Mouse (Mus musculus): Measurements from ENCODE around the gene Tmcc3. TPM values are rescaled to one million over a fixed set of nuclear protein-coding genes. Genes with fewer than 3 reads are reported as not detected.

Gene Tmcc3
- total RNA-seq, 2 experiments from 2014 or later, result 42.6 to 46.9 TPM

DNA sequence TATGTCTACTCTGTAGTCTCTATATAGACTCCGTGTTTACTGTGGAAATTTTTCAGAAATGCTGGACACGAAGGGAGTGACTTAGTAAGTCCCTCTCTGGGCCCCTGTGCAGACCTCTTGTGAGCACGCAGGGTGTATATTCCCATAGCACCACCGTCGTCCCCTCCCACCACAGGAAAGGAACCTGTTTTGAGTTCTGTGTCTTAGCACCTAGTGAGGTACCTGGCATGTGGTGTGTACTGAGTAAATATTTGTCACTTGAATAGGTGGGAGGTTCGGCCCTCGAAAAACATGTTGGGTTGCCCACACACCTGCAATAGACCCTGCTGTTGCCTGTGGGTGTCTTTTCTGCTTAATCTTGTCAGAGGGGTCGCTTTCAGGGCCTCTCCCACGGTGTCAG, 99.8 kb downstream of the Tmcc3 start:
- no peak for DNase-seq (ENCODE audit: extremely low spot score in 1 of 2, low spot score in 1 of 2)

- DNase-seq (ENCODE audit: extremely low spot score in 1 of 2, low spot score in 1 of 2), result peak in 1 of 2 experiments; percentile 24
Observed at GRCm38 (mm10) chr10:94413770-94414651, 102.3 kb downstream of the Tmcc3 start.

DNA sequence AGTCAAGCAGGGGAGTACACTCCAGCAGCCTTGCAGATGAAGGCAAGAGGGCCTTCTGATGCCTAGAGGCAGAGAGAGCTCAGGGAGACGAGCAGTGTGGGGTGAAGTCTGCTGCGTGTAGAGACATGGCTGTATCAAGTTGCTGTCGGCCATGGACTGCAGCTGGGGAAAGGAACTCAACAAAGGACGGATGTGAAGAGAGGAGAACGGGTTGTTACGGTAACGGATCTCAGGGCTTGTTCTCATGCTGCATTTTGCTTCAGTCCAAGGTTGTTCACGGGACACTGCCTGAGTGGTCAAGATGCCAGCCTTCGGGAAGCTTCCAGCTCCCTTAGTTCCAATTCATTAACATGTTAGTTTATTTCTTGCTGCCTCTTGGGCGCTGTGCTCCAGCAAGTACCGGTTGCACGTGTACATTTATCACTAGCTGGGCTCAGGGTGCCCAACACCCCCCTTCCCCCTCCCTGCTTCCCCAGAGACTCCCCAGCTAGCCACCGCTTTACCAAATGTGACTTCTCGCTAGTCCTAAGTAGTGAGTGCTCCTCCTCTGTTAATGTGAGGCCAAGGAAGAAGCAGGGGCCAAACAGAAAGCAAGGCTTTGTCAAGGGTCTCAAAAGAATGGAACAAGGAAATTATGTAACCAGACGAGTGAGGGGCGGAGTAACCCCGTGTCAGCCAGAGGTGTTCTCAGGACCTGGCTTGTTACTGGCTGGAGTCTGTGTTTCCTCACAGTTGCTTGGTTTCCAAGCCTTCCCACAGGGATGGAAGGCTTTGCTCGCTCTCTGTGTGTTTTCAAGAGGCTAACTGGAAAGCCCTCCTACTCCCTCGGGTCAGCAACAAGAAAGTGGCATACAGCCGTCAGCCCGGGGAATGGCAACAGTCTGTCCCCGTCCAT, 104.4 kb downstream of the Tmcc3 start:
- DNase-seq (ENCODE audit: extremely low spot score in 1 of 2, low spot score in 1 of 2), result no peak

GRCm38 (mm10) chr10:94417643-94418042, 105.9 kb downstream of the Tmcc3 start:
- DNase-seq (ENCODE audit: extremely low spot score in 1 of 2, low spot score in 1 of 2), result no peak

DNA sequence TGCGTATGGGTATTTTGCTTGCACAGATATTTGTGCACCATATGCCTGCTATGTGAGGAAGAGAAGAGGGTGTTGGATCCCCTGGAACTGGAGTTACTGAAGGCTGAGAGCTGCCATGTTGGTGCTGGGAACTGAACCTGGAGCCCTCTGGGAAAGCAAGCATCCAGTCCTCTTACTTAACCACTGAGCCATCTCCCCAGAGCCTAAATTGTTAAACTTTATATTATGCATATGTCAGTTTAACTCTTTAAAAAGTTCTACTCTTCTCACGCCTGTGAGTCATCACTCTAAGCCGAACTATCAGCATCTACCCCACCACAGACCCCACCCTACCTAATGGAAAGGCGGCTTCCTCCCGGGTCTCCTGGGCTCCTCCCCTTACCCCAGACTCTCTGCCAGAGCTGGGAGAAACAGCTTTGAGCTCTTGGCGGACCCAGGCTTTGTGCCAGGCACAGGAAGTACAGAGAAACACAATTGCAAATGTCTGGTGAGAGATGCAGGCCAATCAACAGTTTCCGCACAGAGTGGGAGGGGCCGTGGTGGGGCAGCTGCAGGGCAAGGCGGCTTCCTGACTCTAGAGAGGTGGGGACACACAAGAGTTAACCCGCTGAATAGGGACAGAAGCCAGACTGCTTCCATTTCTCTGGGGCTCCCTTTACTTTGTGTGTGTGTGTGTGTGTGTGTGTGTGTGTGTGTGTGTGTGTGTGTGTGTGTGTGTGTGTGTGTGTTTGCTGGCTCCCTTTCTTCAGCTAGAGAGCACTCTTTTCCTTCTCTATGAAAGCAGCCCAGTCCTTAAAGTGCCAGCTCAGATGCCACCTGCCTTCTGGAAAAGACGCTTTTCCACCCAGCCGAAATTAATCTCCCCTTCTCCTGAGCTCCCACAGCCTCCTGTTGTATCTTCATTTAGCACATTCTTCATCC, 114.5 kb downstream of the Tmcc3 start:
- DNase-seq (ENCODE audit: extremely low spot score in 1 of 2, low spot score in 1 of 2), result peak in 1 of 2 experiments; percentile 51

DNA sequence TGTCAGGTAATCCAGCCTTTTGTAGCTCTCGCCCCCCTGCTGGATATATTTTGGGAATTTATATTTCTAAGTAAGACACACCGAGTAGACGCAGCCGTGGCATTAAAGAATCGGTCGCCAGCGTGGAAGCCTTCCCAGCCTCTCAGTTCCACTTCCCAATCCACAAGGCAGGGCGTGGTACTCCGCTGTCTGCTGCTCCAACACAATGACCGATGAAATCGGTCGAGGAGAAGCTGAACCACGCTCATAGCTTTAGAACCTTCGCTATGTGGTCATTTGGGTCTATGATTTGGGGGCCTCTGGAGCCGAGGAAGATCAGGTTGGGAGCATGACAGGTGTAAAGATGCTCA, 115.1 kb downstream of the Tmcc3 start:
- DNase-seq (ENCODE audit: extremely low spot score in 1 of 2, low spot score in 1 of 2), result no peak

- no peak for DNase-seq (ENCODE audit: extremely low spot score in 1 of 2, low spot score in 1 of 2)
Observed at GRCm38 (mm10) chr10:94428186-94428942, 116.6 kb downstream of the Tmcc3 start.

DNA sequence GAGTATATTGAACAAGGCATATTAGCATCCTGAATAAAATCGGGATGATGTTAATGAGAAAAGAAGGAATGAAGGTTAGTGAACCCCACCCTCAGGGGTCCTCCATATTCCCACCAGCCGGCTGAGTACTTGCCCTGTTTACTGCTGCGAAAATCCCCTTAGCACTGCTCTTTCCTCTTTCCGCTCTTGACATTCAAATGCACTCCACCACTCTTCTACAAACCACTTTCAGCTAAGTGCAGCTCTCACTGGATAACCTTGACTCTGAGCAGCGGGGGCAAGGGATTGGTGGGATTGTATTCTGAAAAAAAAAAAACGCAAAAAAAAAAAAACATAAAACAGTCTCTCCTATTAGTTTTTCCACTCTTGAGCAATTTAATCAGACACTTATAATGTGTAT, 118.8 kb downstream of the Tmcc3 start:
- no peak for DNase-seq (ENCODE audit: extremely low spot score in 1 of 2, low spot score in 1 of 2)

DNA sequence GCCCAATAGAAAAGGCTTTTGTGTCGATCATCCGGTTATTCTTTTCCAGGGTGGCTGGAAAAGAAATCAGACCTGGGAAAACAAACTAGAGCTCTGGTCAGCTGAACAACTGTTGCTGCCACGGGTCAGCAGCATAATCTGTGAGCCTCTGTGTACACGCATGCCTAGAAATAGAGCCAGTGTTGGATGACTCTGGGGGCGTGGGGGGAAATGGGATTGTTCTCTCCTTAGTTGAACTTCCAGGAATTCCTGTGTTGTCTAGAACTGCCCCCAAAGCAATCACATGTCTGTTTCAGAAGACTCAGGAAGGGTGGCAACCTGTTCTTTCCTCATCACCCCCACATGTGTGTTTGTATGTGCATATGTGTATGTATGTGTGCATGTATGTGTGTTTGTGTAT, 121.2 kb downstream of the Tmcc3 start:
- DNase-seq (ENCODE audit: extremely low spot score in 1 of 2, low spot score in 1 of 2), result no peak

- no peak for DNase-seq (ENCODE audit: extremely low spot score in 1 of 2, low spot score in 1 of 2)
Observed at GRCm38 (mm10) chr10:94433901-94434300, 122.2 kb downstream of the Tmcc3 start.

DNA sequence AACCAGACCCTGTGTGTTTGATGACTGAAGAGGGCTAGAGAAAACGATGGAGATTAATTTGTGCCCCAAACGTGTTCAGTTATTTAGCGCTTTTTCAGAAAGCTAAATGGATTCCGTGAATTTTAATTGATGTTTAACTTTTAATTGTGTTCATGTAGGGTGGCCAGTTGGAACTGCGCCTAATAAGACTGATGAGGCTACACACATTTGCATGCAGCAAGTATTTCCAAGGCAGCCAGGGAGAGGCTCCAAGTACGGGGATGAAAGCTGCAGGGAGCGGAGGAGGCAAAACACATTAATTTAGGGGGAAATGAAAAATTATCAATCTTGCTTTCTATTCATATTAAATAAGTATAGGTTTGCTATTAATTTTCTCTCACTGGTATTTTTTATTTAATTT, 131.0 kb downstream of the Tmcc3 start:
- peak in 1 of 2 experiments; percentile 26 for DNase-seq (ENCODE audit: extremely low spot score in 1 of 2, low spot score in 1 of 2)

DNA sequence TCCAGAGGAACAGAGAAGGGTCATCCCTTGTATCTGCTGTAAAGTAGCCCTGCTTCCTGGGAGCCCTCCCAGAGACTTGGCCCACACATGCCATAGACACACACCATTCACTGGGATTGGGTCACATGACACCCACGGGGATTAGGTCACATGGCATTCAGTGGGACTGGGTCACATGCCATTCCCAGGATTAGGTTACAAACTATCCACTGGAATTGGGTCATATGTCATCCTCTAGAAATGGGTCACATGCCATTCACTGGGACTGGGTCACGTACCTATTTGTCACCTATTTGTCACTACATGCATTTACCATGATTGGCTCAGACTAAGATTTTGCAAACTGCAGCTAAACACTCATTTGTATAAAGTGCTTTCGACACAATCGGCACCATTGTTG, 131.7 kb downstream of the Tmcc3 start:
- DNase-seq (ENCODE audit: extremely low spot score in 1 of 2, low spot score in 1 of 2), result no peak

DNA sequence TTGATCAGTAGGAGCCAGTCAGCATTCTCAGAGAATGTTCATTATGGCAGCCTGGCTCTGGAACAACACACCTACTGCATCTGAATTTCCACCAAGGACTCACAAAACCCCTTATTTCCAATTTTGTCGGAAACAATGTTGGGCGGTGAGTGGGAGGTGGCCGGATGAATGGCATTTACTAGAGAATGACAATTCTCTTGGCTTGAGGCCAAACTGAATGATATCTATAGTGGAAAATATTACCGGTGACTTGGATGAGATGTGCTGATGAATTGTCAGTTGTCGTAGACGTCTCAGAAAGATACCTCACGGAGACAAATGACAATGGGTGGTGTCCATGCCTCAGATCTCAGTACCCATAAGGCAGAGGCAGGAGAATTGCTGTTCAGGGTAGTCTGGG, 133.4 kb downstream of the Tmcc3 start:
- DNase-seq (ENCODE audit: extremely low spot score in 1 of 2, low spot score in 1 of 2), result no peak

DNA sequence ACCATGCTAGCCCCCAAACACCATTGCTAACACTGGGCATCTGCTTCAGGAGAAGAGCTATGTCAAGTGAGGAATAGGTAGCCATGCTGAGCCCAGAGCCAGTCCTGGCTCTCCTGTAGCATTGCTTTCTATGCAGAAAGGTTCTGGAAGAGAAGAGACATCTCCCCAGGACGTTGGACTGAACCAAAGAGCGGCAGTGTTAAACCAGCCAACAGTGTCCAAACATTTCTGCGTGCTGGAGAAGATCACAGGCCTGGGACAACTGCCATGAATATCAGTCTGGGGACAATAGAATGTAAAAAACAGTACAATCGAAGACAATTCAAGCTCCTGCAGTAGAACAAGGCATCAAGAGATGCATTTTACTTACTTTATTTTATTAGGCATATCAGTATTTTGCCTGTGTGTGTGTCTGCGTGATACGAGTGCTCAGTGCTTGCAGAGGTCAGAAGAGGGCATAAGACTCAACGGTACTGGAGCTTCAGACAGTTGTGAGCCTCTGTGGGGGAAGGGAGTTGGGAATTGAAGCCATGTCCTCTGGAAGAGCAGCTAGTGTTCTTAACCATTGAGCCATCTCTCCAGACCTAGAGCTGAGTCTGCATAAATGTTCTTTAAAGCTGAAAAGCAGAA, 134.7 kb downstream of the Tmcc3 start:
- DNase-seq (ENCODE audit: extremely low spot score in 1 of 2, low spot score in 1 of 2), result no peak

DNA sequence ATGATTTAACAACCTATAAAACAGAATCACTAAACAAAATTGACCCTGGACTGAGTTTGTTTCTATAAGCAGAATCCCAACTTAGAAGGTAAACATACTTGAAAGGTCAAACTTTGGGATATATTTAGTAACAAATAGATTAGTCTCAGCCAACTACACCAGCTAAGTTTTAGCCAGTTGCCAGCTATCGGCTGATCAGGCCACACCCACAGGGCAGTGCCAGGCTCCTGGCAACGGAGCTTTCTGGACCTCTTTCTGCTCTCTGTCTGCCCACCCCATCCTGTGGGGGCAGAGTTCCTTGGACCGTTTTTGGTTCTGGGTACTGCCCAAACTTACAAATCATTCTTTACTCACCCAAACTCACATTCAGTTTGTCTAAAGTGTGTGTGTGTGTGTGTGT, 137.9 kb downstream of the Tmcc3 start:
- no peak for DNase-seq (ENCODE audit: extremely low spot score in 1 of 2, low spot score in 1 of 2)

GRCm38 (mm10) chr10:94450781-94451180, 139.0 kb downstream of the Tmcc3 start:
- no peak for DNase-seq (ENCODE audit: extremely low spot score in 1 of 2, low spot score in 1 of 2)

DNA sequence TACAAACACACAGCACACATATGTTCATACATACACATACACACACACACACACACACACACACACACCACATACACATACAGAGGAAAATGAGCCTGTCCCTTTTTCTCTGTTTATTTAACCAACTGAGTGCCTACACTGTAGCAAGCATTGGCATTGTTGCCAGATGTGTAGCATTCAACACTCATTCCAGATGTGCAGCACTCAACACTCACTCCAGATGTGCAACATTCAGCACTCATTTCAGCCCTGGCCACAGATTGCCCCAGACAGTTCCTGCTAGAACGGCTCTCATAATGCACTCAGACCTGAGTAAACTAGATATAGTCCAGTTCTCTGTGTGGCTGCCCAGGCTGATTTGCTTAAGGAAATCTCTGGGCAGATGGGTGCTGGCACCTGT, 145.7 kb downstream of the Tmcc3 start:
- DNase-seq (ENCODE audit: extremely low spot score in 1 of 2, low spot score in 1 of 2), result no peak

GRCm38 (mm10) chr10:94458690-94459089, 146.9 kb downstream of the Tmcc3 start:
- DNase-seq (ENCODE audit: extremely low spot score in 1 of 2, low spot score in 1 of 2), result no peak

- no peak for DNase-seq (ENCODE audit: extremely low spot score in 1 of 2, low spot score in 1 of 2)
Observed at GRCm38 (mm10) chr10:94461378-94461777, 149.6 kb downstream of the Tmcc3 start.
